Mouse (Mus musculus) heart, adult 8-10 months (tissue): ENCODE data around the gene Lhfpl4. TPM values are rescaled to one million over a fixed set of nuclear protein-coding genes. Genes with fewer than 3 reads are reported as not detected.

Experiments
- DNase-seq: peaks from one replicate; pipeline ENCODE4 v3.0.0; 2022; ENCODE audit warnings: low spot score
- total RNA-seq, 4 experiments: library from RNA; stranded (reverse); gene quantifications; 2 replicates each; pipeline ENCODE4 v1.2.4; 2022

Gene Lhfpl4
- total RNA-seq, 4 experiments from 2014 or later = 0.29 to 0.59 (median 0.32) TPM

GRCm38 (mm10) chr6:113169852-113170251, 25.3 kb downstream of the Lhfpl4 start:
- DNase-seq = no peak

DNA sequence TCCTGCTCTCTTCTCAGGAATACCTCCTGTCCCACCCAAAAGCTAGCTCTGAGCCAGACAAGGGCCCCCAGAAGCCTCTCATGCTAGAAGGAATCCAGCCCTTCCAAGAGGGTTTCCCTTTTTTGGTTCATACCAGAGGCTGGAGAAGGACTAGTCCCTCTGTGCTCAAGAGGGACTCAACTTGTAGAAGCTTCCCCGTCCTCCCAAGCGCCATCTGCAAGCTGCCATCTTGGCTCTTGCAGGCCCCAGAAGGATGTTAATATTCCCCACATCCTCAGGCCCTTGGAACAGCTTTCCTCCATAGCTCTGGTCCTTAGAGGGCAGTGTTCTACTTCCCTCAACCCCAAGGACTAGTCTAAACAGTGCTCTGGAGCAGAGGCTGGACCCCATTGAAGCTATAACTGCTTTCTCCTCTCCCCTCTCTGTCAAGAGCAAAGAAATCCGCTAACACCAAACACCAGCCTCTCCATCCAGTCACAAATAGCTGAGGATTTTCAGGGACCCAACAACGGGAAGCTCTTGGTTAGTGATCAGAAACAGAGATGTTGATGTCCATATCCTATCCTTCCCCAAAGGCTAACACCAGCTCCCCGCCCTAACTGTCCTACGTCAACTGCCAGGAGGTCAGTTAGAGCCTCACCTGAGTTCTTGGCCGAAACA, 26.7 kb downstream of the Lhfpl4 start:
- DNase-seq = no peak

- peak; percentile 64 for DNase-seq
Measured at GRCm38 (mm10) chr6:113166661-113167251, 28.4 kb downstream of the Lhfpl4 start.

GRCm38 (mm10) chr6:113163513-113163912, 31.7 kb downstream of the Lhfpl4 start:
- DNase-seq = no peak

DNA sequence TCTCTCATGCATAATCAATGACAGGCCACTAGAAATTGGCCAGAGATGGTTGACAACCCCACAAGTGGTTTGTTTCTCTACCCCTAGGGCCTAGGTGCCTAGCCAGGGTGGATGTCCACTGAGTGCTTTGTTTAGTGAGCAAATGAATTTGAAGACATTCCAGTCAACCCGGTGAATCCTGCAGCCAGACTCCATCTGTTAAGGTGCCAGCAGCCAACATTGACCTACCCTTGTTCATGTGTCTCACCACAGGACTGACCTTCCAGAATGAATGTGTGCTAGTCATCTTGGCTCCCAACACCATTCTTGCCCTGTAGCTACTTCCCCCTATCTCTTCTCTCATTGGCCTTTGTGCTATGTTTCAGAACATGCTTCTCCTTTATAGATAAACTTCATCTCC, 33.2 kb downstream of the Lhfpl4 start:
- DNase-seq = no peak

GRCm38 (mm10) chr6:113160106-113160505, 35.1 kb downstream of the Lhfpl4 start:
- DNase-seq = no peak

GRCm38 (mm10) chr6:113156064-113156463, 39.1 kb downstream of the Lhfpl4 start:
- DNase-seq = no peak

DNA sequence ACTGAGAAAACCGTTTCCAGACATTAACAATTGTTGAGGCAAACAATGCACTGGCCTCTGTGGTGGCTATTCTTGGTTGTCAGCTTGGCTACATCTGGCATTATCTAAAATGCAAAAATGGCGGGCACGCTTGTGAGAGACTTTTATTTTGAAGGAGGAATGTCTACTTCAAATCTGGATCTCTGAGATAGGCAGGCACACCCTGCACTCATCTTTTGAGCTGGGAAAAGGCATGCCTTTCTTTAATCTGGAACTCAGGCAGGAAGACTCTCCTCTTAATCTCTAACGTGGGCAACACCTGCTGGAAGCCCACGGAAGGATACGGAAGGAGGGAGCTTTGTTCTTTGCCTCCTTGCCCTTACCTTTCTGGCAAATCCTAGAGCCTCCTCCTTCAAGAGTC, 40.3 kb downstream of the Lhfpl4 start:
- DNase-seq = no peak

GRCm38 (mm10) chr6:113154071-113154470, 41.1 kb downstream of the Lhfpl4 start:
- no peak for DNase-seq

- no peak for DNase-seq
Measured at GRCm38 (mm10) chr6:113145249-113145648, 49.9 kb downstream of the Lhfpl4 start.

GRCm38 (mm10) chr6:113144764-113145163, 50.4 kb downstream of the Lhfpl4 start:
- DNase-seq = no peak

DNA sequence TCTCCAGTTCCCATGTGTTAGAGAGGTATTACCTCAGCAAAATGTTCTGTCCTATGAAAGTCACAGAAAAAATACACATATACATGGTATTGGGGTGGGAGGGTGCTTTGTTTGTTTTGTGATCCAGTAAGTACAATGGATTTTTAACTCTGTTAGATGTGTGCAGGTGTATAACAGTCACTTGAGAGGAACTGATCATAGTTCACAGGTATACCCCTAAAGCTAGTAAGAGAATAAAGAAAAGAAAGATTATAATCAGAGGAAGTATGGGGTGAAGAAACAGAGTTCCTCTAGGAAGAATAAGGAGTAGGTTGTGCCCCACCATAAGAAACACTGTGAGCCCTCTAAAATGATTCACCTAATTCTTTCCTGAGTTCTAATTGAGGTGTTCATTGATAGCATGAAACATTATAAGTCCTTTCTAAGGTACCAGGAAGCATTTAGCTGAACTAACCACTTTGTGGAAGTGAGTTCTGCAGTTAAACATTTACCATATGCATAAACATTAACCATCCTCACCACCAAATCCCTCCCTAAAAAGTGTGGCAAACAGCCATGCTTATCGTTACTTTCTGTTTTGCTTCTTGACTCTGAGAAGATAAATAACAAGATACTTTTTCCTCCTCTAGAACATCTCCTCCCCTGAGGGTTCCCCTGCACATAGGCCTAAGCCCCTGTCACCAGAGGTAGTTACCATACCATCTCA, 53.6 kb downstream of the Lhfpl4 start:
- no peak for DNase-seq

DNA sequence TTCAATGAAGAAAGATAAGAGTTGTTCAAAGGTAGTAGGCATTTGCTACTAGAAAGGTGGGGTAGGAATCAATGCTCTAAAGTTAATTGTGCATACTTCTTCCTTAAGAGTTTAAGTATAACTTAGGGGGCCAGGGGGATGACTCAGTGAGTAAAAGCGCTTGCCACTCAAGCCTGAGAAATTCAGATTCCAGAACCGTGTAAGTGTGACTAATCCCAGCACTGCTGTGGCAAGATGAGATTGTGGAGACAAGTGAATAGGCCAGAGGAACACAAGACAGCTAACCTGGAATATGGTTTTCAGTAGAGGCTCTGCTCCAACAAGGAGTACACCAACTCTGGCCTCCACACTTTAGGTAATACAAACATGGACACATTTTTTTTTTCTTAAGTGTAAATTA, 61.8 kb downstream of the Lhfpl4 start:
- no peak for DNase-seq

DNA sequence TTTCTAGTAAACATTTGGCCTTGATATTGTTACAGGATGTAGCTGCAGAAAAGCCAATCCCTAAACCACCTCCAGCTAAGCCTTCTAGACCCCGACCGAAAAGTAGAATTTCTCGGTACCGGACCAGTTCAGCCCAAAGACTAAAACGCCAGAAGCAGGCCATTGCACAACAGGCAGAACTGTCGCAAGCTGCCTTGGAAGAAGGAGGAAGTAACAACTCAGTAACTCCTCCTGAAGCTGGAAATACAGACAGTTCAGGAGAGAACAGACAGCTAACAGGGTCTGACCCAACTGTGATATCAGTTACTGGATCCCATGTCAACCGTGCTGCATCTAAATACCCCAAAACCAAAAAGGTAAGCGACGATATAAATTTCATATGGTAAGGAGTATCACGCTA, 74.4 kb downstream of the Lhfpl4 start:
- DNase-seq = no peak

Other genes starting within 250 kb of the Lhfpl4 start
- under 1 TPM; 0.65 to 0.90 (median 0.77) TPM for gene Srgap3, start 248.1 kb downstream of the Lhfpl4 start, total RNA-seq
- 10 to 100 TPM; 20.1 to 24.8 (median 23.4) TPM for gene Thumpd3, start 149.2 kb downstream of the Lhfpl4 start, total RNA-seq
- 10 to 100 TPM; 31.2 to 34.4 (median 33.0) TPM for gene Setd5, start 118.0 kb downstream of the Lhfpl4 start, total RNA-seq
- 10 to 100 TPM; 15.1 to 18.3 (median 16.5) TPM for gene Mtmr14, start 42.5 kb upstream of the Lhfpl4 start, total RNA-seq
- gene Cpne9, start 86.9 kb upstream of the Lhfpl4 start, total RNA-seq = under 1 TPM in 1 of 4 experiments, not detected in 3; 0.25 TPM
- 10 to 100 TPM; 13.2 to 16.0 (median 14.7) TPM for gene Brpf1, start 111.8 kb upstream of the Lhfpl4 start, total RNA-seq
- 1 to 10 TPM; 4.8 to 6.6 (median 5.0) TPM for gene Ogg1, start 131.6 kb upstream of the Lhfpl4 start, total RNA-seq
- 10 to 100 TPM; 60.0 to 79.3 (median 71.7) TPM for gene Camk1, start 148.6 kb upstream of the Lhfpl4 start, total RNA-seq
- 10 to 100 TPM; 20.7 to 23.8 (median 23.2) TPM for gene Tada3, start 182.5 kb upstream of the Lhfpl4 start, total RNA-seq
- gene Arpc4, start 182.7 kb upstream of the Lhfpl4 start, total RNA-seq = 10 to 100 TPM; 58.5 to 72.8 (median 62.0) TPM
- 1 to 10 TPM in 1 of 4 experiments, under 1 TPM in 3; 0.44 to 1.0 (median 0.76) TPM for gene Ttll3, start 193.9 kb upstream of the Lhfpl4 start, total RNA-seq
- 10 to 100 TPM in 3 of 4 experiments, 1 to 10 TPM in 1; 8.2 to 11.7 (median 11.2) TPM for gene Rpusd3, start 224.0 kb upstream of the Lhfpl4 start, total RNA-seq
- gene Cidec, start 240.4 kb upstream of the Lhfpl4 start, total RNA-seq = 1 to 10 TPM; 3.1 to 5.7 (median 4.6) TPM
- 10 to 100 TPM; 21.0 to 21.4 (median 21.1) TPM for gene Jagn1, start 247.2 kb upstream of the Lhfpl4 start, total RNA-seq